Mouse (Mus musculus) monocyte, adult 5-6 weeks (primary cell): ENCODE measurements around the gene Zfp367. TPM values are rescaled to one million over a fixed set of nuclear protein-coding genes. Genes with fewer than 3 reads are reported as not detected.

Experiments
- ATAC-seq: fragments of 153-309, 156-312 bp; replicated peaks from 2 replicates; pipeline ENCODE4 v1.8.0; 2017; ENCODE audit warnings: mild to moderate bottlenecking; ENCODE audit not compliant: low TSS enrichment, insufficient number of reproducible peaks, severe bottlenecking, poor library complexity, low FRiP score
- total RNA-seq: library from RNA; stranded (forward); fragments of 200-1000, 200-491, 200-594 nt; gene quantifications from 3 replicates; pipeline ENCODE4 v1.2.3, GENCODE M21; 2017

Zfp367 gene
- total RNA-seq, 1 experiment from 2014 or later = 26.9 TPM

GRCm38 (mm10) chr13:64105690-64106089, 47.3 kb downstream of the Zfp367 start:
- ATAC-seq = no peak

DNA sequence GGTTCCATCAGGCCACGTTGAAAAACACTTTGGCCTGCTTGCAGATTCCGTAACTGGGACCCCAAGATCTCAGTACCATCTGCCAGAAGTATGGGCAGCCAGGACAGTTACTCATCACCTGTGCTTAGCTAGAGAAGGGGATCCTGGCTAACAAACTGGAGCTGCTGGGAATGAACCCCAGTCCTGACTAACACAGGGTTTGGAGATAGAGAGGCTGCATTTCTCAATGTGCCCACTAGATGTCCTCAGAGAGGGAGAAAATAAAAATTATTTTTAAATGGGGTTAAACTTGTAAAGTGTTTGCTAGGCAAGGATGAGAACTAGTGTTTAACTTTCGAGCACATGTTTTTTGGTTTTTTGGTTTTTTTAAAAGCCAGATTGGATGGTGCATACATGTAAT, 52.8 kb downstream of the Zfp367 start:
- no peak; the same call in 1 of the 2 replicates for ATAC-seq

GRCm38 (mm10) chr13:64098992-64099391, 54.0 kb downstream of the Zfp367 start:
- no peak; the same call in 1 of the 2 replicates for ATAC-seq

DNA sequence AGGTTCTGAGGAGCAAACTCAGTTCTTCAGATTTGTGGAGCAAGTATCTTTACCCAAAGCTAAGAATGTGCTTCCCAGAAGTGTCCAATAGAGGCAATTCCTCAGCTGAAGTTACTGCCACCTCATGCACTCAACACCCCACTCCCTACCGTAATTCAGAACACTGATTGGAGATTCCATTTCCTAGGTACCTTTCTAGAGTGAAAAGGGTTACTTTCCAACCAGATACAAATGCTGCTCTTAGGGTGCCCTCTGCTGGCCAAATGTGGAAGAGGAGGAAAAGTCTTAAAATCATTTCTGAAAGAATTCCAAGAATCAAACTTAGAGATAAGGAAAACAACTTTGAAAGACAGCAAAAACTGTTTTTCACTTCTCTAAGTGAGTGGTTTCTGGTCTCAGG, 59.7 kb downstream of the Zfp367 start:
- 0 out of 2 replicates have a peak, but pooled peaks have one; percentile 59 for ATAC-seq

- no peak for ATAC-seq
Measured at GRCm38 (mm10) chr13:64092752-64093151, 60.2 kb downstream of the Zfp367 start.

GRCm38 (mm10) chr13:64092141-64092540, 60.9 kb downstream of the Zfp367 start:
- ATAC-seq = no peak

GRCm38 (mm10) chr13:64091006-64091405, 62.0 kb downstream of the Zfp367 start:
- no peak for ATAC-seq

DNA sequence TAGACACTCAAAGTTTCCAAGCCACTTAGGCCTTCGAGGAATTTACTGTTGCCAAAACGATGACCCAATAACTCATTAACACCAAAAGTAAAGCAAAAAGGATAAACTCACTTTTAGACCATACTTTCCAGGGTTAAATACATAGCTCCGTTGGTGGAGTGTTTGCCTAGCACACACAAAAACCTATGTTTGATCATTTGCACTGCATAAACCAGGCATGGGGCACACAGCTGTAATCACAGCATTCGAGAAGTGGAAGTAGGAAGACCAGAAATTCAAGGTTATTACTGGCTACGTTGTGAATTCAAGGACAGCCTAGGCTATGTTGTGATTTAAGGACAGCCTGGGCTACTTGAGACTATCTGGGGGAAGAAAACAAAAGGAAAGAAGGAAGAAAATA, 62.7 kb downstream of the Zfp367 start:
- no peak for ATAC-seq

DNA sequence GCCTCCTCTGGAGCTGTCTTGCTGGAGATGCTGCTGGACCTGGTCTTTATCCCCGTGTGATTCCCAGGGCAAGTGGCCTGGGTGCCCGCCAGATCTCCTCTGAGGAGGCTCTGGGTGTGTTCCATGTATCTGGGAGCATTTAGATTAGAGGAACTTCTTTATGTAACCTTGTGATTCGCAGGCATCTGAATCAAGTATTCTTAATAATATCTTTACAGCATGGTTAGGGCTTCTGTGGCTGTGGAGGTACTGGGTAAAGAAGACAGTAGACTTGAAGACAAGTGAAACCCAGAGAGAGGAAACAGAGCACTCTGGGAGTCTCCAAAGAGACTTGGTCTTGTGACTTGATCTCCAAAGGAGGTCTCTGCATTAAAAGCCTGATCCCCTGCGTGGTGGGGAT, 63.9 kb downstream of the Zfp367 start, which contains the start of gene Hsd17b3:
Gene Hsd17b3 (minus strand): TSS at position 101 of the 400 bp plus-strand sequence.
- ATAC-seq = no peak

DNA sequence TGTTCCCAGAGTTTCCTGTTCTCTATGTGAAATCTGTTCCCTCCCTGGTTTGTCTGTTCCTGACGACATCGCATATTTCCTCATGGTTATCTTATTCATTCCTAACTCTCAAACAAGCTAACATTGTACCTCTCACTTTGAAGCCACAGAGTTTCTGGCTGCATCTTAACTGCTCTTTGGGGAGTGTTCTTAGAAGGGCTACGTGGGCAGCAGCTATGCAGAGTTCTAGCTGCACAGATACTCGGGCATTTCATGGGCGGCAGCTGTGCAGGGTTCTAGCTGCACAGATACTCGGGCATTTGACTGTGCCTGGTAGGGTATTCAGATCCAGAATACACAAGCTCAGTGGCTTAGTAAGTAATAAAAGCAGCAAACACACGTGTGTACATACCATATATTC, 64.9 kb downstream of the Zfp367 start:
- no peak for ATAC-seq

- ATAC-seq = no peak
Measured at GRCm38 (mm10) chr13:64086036-64086435, 67.0 kb downstream of the Zfp367 start.

DNA sequence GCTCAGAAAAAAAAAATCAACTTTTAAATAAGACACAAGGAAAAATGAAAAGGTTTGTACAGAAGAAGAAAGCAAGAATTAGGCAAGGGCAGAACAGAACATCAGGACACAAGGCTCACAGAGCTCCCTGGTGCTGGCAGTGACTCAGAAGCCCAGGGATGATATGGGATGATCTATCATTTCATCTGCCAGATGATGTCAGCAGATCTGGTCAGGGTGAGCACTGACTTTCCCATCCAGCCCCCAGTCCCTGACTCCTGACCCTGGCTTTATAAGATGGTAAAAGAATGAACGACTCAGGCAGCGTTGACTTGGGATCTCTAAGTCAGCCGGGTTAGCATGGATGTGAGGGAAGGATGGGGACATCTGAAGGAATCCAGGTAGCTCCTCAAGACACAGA, 69.7 kb downstream of the Zfp367 start:
- no peak for ATAC-seq

Other genes starting within 250 kb of the Zfp367 start
- not detected in 3 replicates for gene Hsd17b3, start 64.0 kb downstream of the Zfp367 start, total RNA-seq
- gene Slc35d2, start 23.8 kb downstream of the Zfp367 start, total RNA-seq = 24.2 to 36.1 TPM (median 26.4 TPM) in 3 replicates
- 9.6 to 14.1 TPM (median 11.8 TPM) in 3 replicates for gene Habp4, start 8.6 kb upstream of the Zfp367 start, total RNA-seq
- 6.2 to 17.5 TPM (median 8.9 TPM) in 3 replicates for gene Cdc14b, start 122.1 kb upstream of the Zfp367 start, total RNA-seq
- 67.2 to 79.5 TPM (median 78.6 TPM) in 3 replicates for gene Aaed1, start 159.5 kb upstream of the Zfp367 start, total RNA-seq
- 28.5 to 79.3 TPM (median 45.6 TPM) in 3 replicates for gene Ctsl, start 217.7 kb upstream of the Zfp367 start, total RNA-seq